In the genomic region with DNA sequence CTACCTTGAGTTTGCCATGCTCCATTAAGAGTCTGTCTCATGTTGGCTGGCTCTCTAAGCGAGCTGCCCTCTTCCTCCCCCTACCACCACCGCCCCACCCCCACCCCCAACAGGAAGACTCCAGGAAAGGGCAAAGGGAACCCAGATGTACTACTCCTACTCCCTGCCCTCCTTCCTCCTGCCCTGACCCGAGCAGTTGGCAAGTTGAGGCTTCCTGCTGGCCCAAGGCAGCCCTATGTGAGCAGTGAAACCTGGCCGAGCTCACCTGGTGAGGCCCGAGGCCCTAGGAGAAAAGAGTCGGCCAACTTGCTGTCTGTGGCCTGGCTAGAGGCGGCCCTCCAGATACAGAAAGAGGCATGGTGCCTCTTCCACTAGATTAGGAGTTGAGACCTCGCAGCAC, we compare ENCODE assay signal across 23 mouse cellular contexts. TPM values are rescaled to one million over a fixed set of nuclear protein-coding genes. Genes with fewer than 3 reads are reported as not detected.
DNase-seq lines count a peak whose midpoint lies in the region; ATAC-seq and TF ChIP-seq lines count a peak whose summit lies in the region.
"Had no signal": no experiment of that assay in that cellular context is flagged by ENCODE, and none has a peak within 500 bp of the region (broad histone marks: within the 10 kb centered on the region; RNA-seq: fewer than 3 reads in every experiment).

No protein-coding gene starts in this region.

- 0 out of 2 replicates have a peak overlapping the region, but pooled peaks have one; percentile 6 for H3K9ac ChIP-seq in intestine, embryonic 16.5 days (ENCODE audit: low read depth, low read length)
- no peak overlapping the region for H3K9ac ChIP-seq in intestine, embryonic 15.5 days
- H3K9ac ChIP-seq in kidney, embryonic 15.5 days, result no peak overlapping the region
- peak overlapping the region; percentile 10; the same call in 1 of the 2 replicates for H3K9ac ChIP-seq in ES-Bruce4 (ENCODE audit: low read depth, poor library complexity, severe bottlenecking)
- no peak overlapping the region for H3K9ac ChIP-seq in intestine, postnatal 0 days (ENCODE audit: low read depth, low read length)
- H3K9ac ChIP-seq: embryonic facial prominence, embryonic 13.5 days; forebrain, embryonic 12.5 days; heart, embryonic 15.5 days; hindbrain, embryonic 15.5 days had no signal

- no peak for TF ChIP-seq EP300 in ES-Bruce4 (IDR thresholded peaks at IDR 0.05; ENCODE audit: insufficient read depth, low read depth, low read length)

- H3K27ac ChIP-seq in intestine, embryonic 16.5 days (ENCODE audit: low read length), result peak overlapping the region; percentile 78
- H3K27ac ChIP-seq in intestine, embryonic 15.5 days, result no peak overlapping the region
- peak overlapping the region; percentile 49 for H3K27ac ChIP-seq in kidney, embryonic 15.5 days
- no peak overlapping the region for H3K27ac ChIP-seq in ES-Bruce4 (ENCODE audit: insufficient read depth, low read length)
- peak overlapping the region; percentile 82 for H3K27ac ChIP-seq in intestine, postnatal 0 days (ENCODE audit: low read depth, low read length)
- H3K27ac ChIP-seq: embryonic facial prominence, embryonic 13.5 days; forebrain, embryonic 12.5 days; heart, adult 2 months; heart, embryonic 15.5 days; hindbrain, embryonic 10.5 days; hindbrain, embryonic 15.5 days had no signal

- 62% methylated on average over 8 of the region's 8 CpGs for WGBS in intestine, embryonic 16.5 days
- 51% methylated on average over 8 of the region's 8 CpGs for WGBS in intestine, embryonic 15.5 days
- 45% methylated on average over 8 of the region's 8 CpGs for WGBS in kidney, embryonic 15.5 days
- 54% methylated on average over 8 of the region's 8 CpGs for WGBS in intestine, postnatal 0 days

- H3K27me3 ChIP-seq in intestine, embryonic 16.5 days (replicated peaks; ENCODE audit: control insufficient read depth, insufficient read depth, low read length), result no peaks in the 10 kb centered on the region
- H3K27me3 ChIP-seq in intestine, embryonic 15.5 days (replicated peaks), result no peaks in the 10 kb centered on the region
- no peaks in the 10 kb centered on the region for H3K27me3 ChIP-seq in kidney, embryonic 15.5 days
- H3K27me3 ChIP-seq in ES-Bruce4 (ENCODE audit: control insufficient read depth, insufficient read depth, low read length, poor library complexity, severe bottlenecking), result no peaks in the 10 kb centered on the region
- H3K27me3 ChIP-seq in intestine, postnatal 0 days (replicated peaks; ENCODE audit: control insufficient read depth, insufficient read depth, low read length), result no peaks in the 10 kb centered on the region
- H3K27me3 ChIP-seq: embryonic facial prominence, embryonic 13.5 days; heart, embryonic 15.5 days; hindbrain, embryonic 15.5 days; Patski had no signal

- no peak for ATAC-seq in intestine, embryonic 16.5 days
- ATAC-seq in intestine, embryonic 15.5 days, result no peak
- no peak for ATAC-seq in kidney, embryonic 15.5 days (replicated peaks; ENCODE audit: low FRiP score)
- no peak for ATAC-seq in intestine, postnatal 0 days
- ATAC-seq: forebrain, embryonic 16.5 days; Patski had no signal

- no peaks in the 10 kb centered on the region for H3K9me3 ChIP-seq in intestine, embryonic 16.5 days (ENCODE audit: control insufficient read depth, low read length)
- H3K9me3 ChIP-seq in intestine, embryonic 15.5 days, result no peaks in the 10 kb centered on the region
- no peaks in the 10 kb centered on the region for H3K9me3 ChIP-seq in kidney, embryonic 15.5 days (replicated peaks)
- H3K9me3 ChIP-seq in ES-Bruce4 (replicated peaks; ENCODE audit: control insufficient read depth, insufficient read depth, low read length, poor library complexity, severe bottlenecking), result no peaks in the 10 kb centered on the region
- H3K9me3 ChIP-seq in intestine, postnatal 0 days (ENCODE audit: control insufficient read depth), result no peaks in the 10 kb centered on the region
- H3K9me3 ChIP-seq: embryonic facial prominence, embryonic 13.5 days; forebrain, embryonic 12.5 days; heart, embryonic 15.5 days; hindbrain, embryonic 10.5 days; hindbrain, embryonic 15.5 days had no signal

- H3K36me3 ChIP-seq in intestine, embryonic 16.5 days (ENCODE audit: control insufficient read depth, insufficient read depth, low read length), result no peaks in the 10 kb centered on the region
- H3K36me3 ChIP-seq in intestine, embryonic 15.5 days, result no peaks in the 10 kb centered on the region
- no peaks in the 10 kb centered on the region for H3K36me3 ChIP-seq in kidney, embryonic 15.5 days
- H3K36me3 ChIP-seq in ES-Bruce4 (ENCODE audit: control insufficient read depth, insufficient read depth, low read length, poor library complexity, severe bottlenecking), result no peaks in the 10 kb centered on the region
- H3K36me3 ChIP-seq in intestine, postnatal 0 days (ENCODE audit: control insufficient read depth, insufficient read depth), result no peaks in the 10 kb centered on the region
- H3K36me3 ChIP-seq: embryonic facial prominence, embryonic 13.5 days; forebrain, embryonic 12.5 days; heart, embryonic 15.5 days; hindbrain, embryonic 10.5 days; hindbrain, embryonic 15.5 days had no signal

- no peak overlapping the region for H3K4me3 ChIP-seq in intestine, embryonic 16.5 days (ENCODE audit: low read length)
- H3K4me3 ChIP-seq in intestine, embryonic 15.5 days (replicated peaks), result no peak overlapping the region
- H3K4me3 ChIP-seq in kidney, embryonic 15.5 days (replicated peaks), result no peak overlapping the region
- peak overlapping the region; percentile 26; the same call in 1 of the 2 replicates for H3K4me3 ChIP-seq in ES-Bruce4 (ENCODE audit: low read depth, low read length)
- H3K4me3 ChIP-seq in intestine, postnatal 0 days (ENCODE audit: low read depth, low read length), result no peak overlapping the region
- H3K4me3 ChIP-seq: embryonic facial prominence, embryonic 13.5 days; forebrain, embryonic 12.5 days; heart, adult 2 months; heart, embryonic 15.5 days; hindbrain, embryonic 10.5 days; hindbrain, embryonic 15.5 days had no signal

- no peak for DNase-seq in kidney, adult 11 months
- no peak for DNase-seq in cerebellum, postnatal 10 days
- DNase-seq: adrenal gland, adult 2 months; adrenal gland, postnatal 25 days; cerebellum, adult 2 months; cerebellum, postnatal 14 days; gastrocnemius, postnatal 10 days; heart, adult 2 months had no signal

- H3K4me2 ChIP-seq in intestine, embryonic 16.5 days (ENCODE audit: low read depth, low read length), result no peak overlapping the region
- no peak overlapping the region for H3K4me2 ChIP-seq in intestine, embryonic 15.5 days (replicated peaks)
- H3K4me2 ChIP-seq in kidney, embryonic 15.5 days, result no peak overlapping the region
- H3K4me2 ChIP-seq in intestine, postnatal 0 days (replicated peaks; ENCODE audit: low read depth), result peak overlapping the region; percentile 14; the same call in 1 of the 2 replicates
- H3K4me2 ChIP-seq: embryonic facial prominence, embryonic 13.5 days; forebrain, embryonic 12.5 days; heart, embryonic 11.5 days; heart, embryonic 15.5 days; hindbrain, embryonic 15.5 days had no signal

- no peak for TF ChIP-seq CTCF in ES-Bruce4 (IDR thresholded peaks at IDR 0.05; ENCODE audit: low read depth, low read length)
- no peak for TF ChIP-seq CTCF in intestine, postnatal 0 days (IDR thresholded peaks at IDR 0.05; ENCODE audit: low read depth)

- peaks cover 21% of the 10 kb centered on the region for H3K4me1 ChIP-seq in intestine, embryonic 16.5 days (ENCODE audit: control insufficient read depth, insufficient read depth, low read length)
- H3K4me1 ChIP-seq in intestine, embryonic 15.5 days (replicated peaks), result peaks cover 10% of the 10 kb centered on the region
- peaks cover 43% of the 10 kb centered on the region for H3K4me1 ChIP-seq in kidney, embryonic 15.5 days
- no peaks in the 10 kb centered on the region for H3K4me1 ChIP-seq in ES-Bruce4 (ENCODE audit: control insufficient read depth, insufficient read depth, low read length)
- H3K4me1 ChIP-seq in intestine, postnatal 0 days (replicated peaks; ENCODE audit: control insufficient read depth, insufficient read depth, low read length), result no peaks in the 10 kb centered on the region

- no peak for TF ChIP-seq POLR2A in ES-Bruce4 (IDR thresholded peaks at IDR 0.05; ENCODE audit: insufficient read depth, low read length)

RNA-seq across cellular contexts. Expression of gene Rab11fip5, which starts 4.2 kb away (rescaled TPM):
- 15.6 and 20.9 TPM in 2 replicates for polyA plus RNA-seq in intestine, embryonic 16.5 days (2015; fragmentation: Nextera tagmentation; extraction: Ambion mirVana)
- 12.0 and 14.7 TPM in 2 replicates for polyA plus RNA-seq in intestine, embryonic 15.5 days (2015; fragmentation: Nextera tagmentation; extraction: Ambion mirVana)
- 12.1 and 13.8 TPM in 2 replicates for polyA plus RNA-seq in kidney, embryonic 15.5 days (2015; fragmentation: Nextera tagmentation; extraction: Ambion mirVana)
- 15.8 and 18.3 TPM in 2 replicates for polyA plus RNA-seq in ES-Bruce4 (2011; ENCODE audit: insufficient read depth, insufficient read length, low read depth, missing spikeins)
- 30.5 and 35.8 TPM in 2 replicates for polyA plus RNA-seq in intestine, postnatal 0 days (2015; fragmentation: Nextera tagmentation; extraction: Ambion mirVana)

RNA-seq across cellular contexts. Expression of gene Noto, which starts 45.1 kb away (rescaled TPM):
- polyA plus RNA-seq in intestine, embryonic 16.5 days (2015; fragmentation: Nextera tagmentation; extraction: Ambion mirVana), result not detected in 2 replicates
- polyA plus RNA-seq in intestine, embryonic 15.5 days (2015; fragmentation: Nextera tagmentation; extraction: Ambion mirVana), result not detected in 2 replicates
- polyA plus RNA-seq in kidney, embryonic 15.5 days (2015; fragmentation: Nextera tagmentation; extraction: Ambion mirVana), result not detected in 2 replicates
- polyA plus RNA-seq in ES-Bruce4 (2011; ENCODE audit: insufficient read depth, insufficient read length, low read depth, missing spikeins), result not detected in 2 replicates
- polyA plus RNA-seq in intestine, postnatal 0 days (2015; fragmentation: Nextera tagmentation; extraction: Ambion mirVana), result not detected in 2 replicates
- polyA plus RNA-seq: adrenal gland, adult 2 months; cerebellum, adult 2 months; cortical plate, adult 2 months; embryonic facial prominence, embryonic 13.5 days; forebrain, embryonic 12.5 days; forebrain, embryonic 16.5 days; frontal cortex, adult 2 months; heart, adult 2 months; heart, embryonic 11.5 days; heart, embryonic 15.5 days; hindbrain, embryonic 10.5 days; hindbrain, embryonic 15.5 days; Patski had no signal

RNA-seq across cellular contexts. Expression of gene Sfxn5, which starts 45.4 kb away (rescaled TPM):
- polyA plus RNA-seq in intestine, embryonic 16.5 days (2015; fragmentation: Nextera tagmentation; extraction: Ambion mirVana), result 5.3 and 7.2 TPM in 2 replicates
- 6.7 and 7.7 TPM in 2 replicates for polyA plus RNA-seq in intestine, embryonic 15.5 days (2015; fragmentation: Nextera tagmentation; extraction: Ambion mirVana)
- polyA plus RNA-seq in kidney, embryonic 15.5 days (2015; fragmentation: Nextera tagmentation; extraction: Ambion mirVana), result 12.4 and 12.9 TPM in 2 replicates
- polyA plus RNA-seq in ES-Bruce4 (2011; ENCODE audit: insufficient read depth, insufficient read length, low read depth, missing spikeins), result 6.0 and 7.9 TPM in 2 replicates
- polyA plus RNA-seq in intestine, postnatal 0 days (2015; fragmentation: Nextera tagmentation; extraction: Ambion mirVana), result 3.2 and 3.4 TPM in 2 replicates

RNA-seq across cellular contexts. Expression of gene Smyd5, which starts 53.2 kb away (rescaled TPM):
- 45.8 and 52.5 TPM in 2 replicates for polyA plus RNA-seq in intestine, embryonic 16.5 days (2015; fragmentation: Nextera tagmentation; extraction: Ambion mirVana)
- 49.8 and 52.8 TPM in 2 replicates for polyA plus RNA-seq in intestine, embryonic 15.5 days (2015; fragmentation: Nextera tagmentation; extraction: Ambion mirVana)
- 69.3 and 75.1 TPM in 2 replicates for polyA plus RNA-seq in kidney, embryonic 15.5 days (2015; fragmentation: Nextera tagmentation; extraction: Ambion mirVana)
- 42.3 and 44.4 TPM in 2 replicates for polyA plus RNA-seq in ES-Bruce4 (2011; ENCODE audit: insufficient read depth, insufficient read length, low read depth, missing spikeins)
- 10.1 and 10.9 TPM in 2 replicates for polyA plus RNA-seq in intestine, postnatal 0 days (2015; fragmentation: Nextera tagmentation; extraction: Ambion mirVana)

Comparison
In these comparisons a context has a peak if more than half of its experiments do, and no peak if none do; other contexts are left out.
1. H3K27ac ChIP-seq: peak in intestine, embryonic 16.5 days (single experiment), kidney, embryonic 15.5 days (single experiment) and intestine, postnatal 0 days (single experiment); none in intestine, embryonic 15.5 days (single experiment) and ES-Bruce4 (single experiment).
2. H3K9ac ChIP-seq: peak in intestine, embryonic 16.5 days (single experiment) and ES-Bruce4 (single experiment); none in intestine, embryonic 15.5 days (single experiment), kidney, embryonic 15.5 days (single experiment) and intestine, postnatal 0 days (single experiment).